Mouse (Mus musculus): ENCODE measurements around the gene Cyb5b.

Gene Cyb5b

GRCm38 (mm10) chr8:107227011-107227626, 76.7 kb downstream of the Cyb5b start:
- DNase-seq (ENCODE audit: low spot score): no peak

DNA sequence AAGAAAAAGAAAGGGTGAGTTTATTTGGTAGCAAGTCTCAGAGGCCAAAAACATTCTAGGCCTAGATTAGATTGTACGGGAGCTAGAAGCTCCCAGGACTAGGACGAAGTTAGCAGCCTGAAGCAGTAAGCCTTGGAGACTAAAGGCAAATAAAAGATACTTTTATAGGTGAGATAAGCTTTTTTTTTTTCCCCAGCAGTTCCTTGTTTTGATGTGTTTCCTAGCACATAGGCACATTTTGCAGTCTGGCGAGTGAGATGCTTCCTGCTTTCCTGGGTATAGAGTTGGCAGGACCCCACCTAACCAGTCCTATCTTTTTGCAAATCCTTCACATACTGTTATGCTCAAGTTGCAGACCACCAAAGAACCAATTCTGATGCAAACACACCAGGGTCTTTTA, 82.8 kb downstream of the Cyb5b start:
- no peak for DNase-seq (ENCODE audit: low spot score)

DNA sequence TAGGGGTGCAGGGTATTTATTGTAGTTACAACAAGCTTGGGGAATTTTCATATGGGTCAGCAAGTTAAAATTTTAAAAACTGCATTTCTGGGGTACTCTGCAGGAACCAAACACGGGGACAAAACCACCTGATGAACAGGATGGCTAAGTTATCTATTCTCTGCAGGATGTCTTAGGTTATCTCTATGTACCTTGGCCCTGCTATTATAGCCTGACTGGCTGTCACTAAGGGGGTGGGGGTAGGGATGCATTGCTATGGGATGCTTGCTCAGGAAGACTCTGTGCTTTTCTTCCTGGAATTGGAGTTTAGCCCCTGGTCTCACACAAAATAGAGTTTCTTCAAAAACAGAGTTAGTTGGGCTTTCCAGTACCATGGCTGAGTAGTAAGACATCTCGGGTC, 83.3 kb downstream of the Cyb5b start:
- no peak for DNase-seq (ENCODE audit: low spot score)
